Mouse (Mus musculus): ENCODE data around the gene Usp12. TPM values are rescaled to one million over a fixed set of nuclear protein-coding genes. Genes with fewer than 3 reads are reported as not detected.
"Not testable (repeated sequence)": the region's sequence is repeated elsewhere in the genome, so short reads cannot be mapped to it uniquely, and the experiment has no call there.

The Usp12 gene
- total RNA-seq, 2 experiments from 2014 or later: 14.1 to 16.8 TPM

DNA sequence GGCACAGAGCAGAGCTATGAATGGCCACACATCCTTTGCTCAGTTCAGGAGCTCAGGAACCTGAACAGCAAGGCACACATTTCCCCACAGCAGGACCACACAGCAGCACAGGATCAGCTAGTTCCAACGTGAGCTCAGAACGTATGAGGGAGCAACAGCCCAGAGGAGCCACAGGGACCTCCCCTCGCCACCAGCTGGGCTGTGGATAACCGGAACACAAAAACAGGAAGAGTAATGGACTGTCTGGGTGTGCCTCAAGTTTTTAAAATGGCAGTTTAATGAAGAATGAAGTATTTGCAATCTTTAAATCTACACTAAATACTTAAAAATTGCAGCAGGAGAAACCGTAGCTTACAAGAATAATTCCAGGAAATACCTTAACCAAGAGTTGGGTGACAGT is 44.9 kb downstream of the Usp12 start:
- DNase-seq: no peak

DNA sequence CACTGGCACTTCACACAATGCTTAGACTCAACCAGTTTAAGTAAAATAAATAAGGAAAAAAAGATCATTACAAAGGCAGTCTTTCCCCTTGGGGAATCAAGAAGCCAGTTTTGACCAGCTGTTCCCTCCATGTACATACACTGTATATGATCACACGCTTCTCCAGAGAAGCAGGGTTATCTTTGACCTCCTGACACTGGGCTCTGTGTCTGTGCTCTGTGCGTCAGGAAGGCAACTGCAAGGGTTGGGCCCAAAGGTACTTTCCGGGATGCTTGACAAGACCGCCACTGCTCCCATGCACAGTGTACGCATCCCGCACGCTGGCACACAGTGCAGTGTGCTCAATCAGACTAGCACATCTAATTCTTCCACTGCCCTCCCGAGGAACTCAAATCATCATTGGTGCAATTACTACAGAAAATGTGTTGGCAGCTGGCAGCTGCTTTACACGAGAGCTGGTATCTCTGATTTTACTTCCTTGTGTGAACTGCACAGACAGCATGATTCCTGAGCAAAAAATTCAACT is 57.8 kb downstream of the Usp12 start:
- DNase-seq: no peak

DNA sequence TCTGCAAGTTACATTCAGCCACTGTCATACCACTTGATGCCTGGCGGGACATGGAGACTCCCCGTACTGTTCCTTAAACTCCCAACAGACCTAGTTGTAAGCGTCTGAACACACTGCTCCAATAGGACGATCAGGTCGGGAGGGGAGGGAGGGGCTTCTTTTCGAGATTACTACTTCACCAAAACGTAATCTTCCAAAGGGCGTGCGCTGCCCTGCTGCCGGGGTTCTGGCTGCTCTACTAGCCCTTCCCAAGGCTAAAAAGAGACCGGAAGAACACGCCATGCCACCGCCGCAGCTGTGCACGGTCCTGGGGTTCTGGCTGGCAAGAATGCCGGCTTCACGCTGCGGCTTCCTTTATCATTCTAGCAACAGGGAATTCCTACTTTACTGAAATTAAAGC is 58.5 kb downstream of the Usp12 start:
- no peak for DNase-seq

DNA sequence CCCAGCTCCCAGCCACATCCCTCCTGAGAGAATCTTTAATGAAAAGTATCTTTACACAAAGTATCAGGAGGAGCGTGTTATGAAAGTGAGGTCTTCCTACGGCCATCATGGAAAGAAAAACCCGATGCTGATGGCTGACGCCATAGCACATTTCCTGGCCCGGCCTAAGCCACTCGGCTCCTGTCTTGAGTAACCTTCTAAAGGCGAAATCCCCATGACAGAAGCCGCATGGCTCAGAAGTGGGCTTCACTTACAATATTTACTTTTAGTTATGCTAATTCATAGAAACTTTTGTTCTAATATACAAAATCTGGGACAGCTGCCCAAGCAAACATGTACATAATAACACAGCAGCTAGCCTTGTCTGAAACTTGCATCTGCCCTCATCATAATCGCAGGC is 59.8 kb downstream of the Usp12 start:
- not testable (repeated sequence) for DNase-seq

DNA sequence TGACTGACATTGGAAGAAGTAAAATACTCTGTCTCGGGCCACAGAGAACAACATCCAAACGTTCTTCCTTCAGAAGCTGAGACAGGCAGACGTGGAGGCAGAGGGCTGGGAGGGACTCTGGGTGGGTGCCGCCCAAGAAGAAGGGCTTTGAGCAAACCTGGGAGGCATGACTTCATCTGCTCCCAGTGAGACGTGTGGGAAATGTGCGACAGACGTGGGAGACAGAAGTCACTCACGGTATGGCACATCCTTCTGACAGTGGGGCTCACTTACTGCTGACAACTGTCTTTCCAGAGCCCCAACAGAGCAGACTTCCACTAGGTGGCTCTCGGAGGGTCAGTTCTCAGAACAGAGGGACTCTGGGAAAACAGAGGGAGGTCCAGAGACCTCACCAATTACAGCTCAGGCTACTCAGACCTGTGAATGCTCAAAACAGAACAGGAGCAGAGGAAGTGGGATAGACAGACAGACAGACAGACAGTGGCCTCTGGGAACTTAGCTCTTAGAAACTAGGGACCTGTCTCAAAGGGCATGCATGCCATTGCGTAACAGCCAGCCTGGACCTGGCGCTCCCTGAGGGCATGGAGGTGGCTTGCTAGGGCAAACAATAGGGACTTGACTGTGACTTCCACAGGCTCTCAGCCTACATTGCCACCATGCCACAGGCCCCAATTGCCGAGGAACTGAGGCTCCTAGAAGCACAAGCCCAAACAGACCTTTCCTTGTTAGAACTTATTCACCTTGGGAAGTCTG is 60.7 kb downstream of the Usp12 start:
- no peak for DNase-seq

DNA sequence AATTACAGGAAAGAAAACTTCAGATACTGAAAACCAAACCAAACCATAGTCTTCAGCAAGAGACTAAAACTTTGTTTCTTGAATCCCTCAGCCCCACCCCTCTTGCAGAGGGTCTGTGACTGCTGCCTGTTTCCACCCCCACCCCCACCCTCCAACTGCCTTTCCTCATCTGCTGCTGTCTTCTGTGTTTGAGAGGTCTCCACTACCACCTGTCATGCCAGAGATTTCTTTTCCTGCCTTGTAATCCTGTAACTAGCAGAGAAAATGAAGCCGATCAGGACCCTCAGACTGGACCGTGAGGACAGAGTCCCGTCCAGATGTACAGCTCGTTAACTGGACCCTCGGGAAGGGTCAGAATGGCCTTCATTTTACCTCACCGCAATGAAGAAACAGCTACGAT is 61.4 kb downstream of the Usp12 start:
- no peak for DNase-seq

DNA sequence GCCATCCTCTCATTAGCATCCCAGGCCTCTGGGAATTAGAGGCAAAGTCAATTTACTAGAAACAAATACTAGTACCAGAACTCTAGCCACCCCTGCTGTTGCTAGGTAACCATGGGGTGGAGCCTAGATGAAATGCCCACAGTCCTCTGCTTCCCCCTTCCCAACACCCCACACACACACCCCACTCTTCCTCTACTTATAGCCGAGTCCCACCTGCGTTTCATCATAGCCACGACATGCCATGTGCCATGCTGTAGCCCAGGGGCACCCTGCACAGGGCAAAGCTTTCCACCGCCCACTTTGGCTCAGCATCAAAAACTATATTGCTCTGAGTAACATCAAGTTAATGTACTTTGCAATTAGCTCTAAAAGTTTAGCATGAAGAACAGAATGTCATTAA is 67.8 kb downstream of the Usp12 start:
- DNase-seq: no peak

DNA sequence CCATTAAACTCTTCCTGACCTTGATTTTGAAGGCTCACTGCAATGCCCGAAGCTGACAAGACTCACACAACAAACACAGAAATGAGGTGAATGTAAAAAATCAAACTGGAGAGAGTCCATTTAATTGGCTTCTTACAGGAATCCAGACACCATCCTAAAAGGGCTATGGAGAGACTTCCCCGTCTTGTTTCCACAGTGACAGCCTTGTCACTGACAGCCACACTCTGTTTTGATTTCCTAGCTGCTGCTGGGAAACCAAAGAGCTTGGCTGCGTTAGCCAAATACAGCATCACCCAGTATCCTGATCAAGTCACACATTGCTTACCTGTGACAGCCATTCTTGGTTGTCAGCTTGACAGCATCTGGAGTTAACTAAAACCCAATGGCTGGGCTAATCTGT is 69.8 kb downstream of the Usp12 start:
- no peak for DNase-seq

DNA sequence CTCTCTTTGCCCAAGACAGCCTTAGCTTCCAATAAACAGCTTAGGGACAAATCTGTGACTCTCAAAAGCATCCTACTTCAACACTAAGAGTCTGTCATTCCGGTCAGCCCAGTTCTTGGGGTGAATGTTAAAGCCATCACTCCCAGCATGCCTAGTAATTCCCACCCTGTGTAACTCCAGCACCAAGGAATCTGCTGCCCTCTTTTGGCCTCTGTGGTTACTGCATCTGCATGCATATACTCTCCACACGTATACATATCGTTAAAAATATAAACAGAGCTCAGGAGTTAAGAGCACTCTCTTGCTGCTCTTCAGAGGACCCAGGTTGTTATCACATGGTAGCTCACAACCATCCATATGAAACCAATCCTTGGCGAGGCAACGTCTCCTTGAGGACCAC is 71.4 kb downstream of the Usp12 start:
- no peak for DNase-seq

DNA sequence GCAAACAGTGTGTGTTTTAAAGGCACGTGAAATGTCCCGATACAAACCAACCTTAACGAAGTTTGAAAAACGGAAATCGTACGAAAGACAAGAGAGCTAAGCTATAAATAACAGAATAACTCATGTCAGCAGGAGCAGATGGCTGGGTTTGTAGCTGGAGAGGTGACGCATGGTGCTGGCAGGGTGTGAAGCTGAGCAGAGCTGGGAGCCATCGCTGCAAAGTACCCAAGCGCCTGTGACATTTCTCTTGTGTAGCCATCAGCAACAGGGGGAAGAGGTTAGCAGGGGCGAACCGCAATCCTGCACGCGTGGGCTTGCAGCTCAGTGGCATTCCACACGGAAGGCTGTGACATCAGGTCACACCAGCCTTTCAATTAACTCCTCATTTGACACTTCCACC is 72.6 kb downstream of the Usp12 start:
- no peak for DNase-seq

DNA sequence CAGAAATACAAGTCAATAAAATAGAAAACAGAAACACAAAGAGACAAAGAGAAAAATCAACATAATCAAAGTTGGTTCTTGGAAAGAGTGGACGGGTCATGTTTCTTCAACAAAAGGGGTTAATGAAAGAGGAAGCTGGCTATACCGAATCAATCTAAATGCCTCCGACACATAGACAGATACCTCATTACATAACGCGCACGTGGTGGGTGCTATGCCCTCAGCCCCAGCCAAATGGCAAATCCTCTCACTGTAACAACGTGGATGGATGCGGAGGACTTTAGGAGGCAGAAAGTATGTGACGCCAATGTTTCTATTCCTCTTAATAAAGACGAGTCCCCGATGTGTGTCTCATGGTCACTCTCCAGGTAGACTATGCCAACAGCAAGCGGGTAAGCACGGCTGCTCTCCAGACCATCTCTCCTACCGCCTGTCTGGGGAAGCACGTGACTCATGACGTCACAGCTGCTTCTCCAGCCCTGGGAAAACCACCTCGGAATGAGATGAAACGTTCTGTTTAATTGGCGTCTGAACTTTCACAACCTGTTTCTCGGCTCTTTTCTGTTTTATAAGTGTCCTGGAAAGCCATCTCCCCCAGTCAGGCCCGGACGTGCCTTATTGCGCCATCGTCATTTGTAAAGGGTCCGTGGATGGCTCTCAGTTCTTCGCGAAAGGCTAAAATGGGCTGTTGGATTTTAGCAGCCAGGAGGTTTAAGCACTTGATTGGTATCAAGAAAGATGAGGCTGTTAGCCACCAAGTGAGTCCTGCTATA is 75.0 kb downstream of the Usp12 start:
- no peak for DNase-seq

DNA sequence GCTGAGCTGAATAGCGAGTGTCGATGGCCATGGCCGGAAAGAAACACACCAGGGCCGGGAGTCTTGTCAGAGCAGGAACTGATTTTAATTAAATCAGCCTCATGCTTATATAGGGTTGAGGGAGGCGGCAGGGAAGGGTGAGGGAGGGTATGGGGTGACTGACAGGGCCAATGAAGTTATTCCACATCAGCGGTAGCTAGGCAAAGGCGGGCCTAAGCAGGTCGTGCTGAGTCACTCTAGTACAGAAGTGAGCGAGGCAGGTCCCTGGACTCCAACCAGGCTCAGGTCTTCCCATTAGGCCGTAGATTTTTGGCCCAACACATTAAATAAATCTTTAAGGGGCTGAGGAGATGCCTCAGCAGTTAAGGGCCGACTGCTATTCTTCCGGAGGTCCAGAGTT is 81.0 kb downstream of the Usp12 start:
- no peak for DNase-seq

DNA sequence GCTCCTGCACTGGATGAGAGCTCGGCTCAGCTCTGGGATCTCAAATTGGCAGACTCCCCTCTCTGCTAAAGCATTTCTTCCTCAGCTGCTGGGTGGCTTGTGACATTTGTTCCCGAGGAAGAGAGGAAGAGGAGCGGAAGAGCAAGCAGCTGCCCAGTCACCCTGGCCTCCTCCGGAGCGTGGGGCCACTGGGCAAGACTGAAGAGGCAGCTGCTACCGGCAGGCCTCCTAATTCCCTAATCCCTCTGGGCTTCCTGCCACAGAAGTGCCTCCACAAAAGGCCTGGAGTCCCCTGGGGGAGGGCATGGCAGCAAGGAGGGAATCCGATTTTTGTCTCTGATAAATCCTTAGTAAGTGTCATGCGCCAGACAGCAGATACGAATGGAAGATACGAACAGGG is 81.7 kb downstream of the Usp12 start:
- peak; percentile 48 for DNase-seq

DNA sequence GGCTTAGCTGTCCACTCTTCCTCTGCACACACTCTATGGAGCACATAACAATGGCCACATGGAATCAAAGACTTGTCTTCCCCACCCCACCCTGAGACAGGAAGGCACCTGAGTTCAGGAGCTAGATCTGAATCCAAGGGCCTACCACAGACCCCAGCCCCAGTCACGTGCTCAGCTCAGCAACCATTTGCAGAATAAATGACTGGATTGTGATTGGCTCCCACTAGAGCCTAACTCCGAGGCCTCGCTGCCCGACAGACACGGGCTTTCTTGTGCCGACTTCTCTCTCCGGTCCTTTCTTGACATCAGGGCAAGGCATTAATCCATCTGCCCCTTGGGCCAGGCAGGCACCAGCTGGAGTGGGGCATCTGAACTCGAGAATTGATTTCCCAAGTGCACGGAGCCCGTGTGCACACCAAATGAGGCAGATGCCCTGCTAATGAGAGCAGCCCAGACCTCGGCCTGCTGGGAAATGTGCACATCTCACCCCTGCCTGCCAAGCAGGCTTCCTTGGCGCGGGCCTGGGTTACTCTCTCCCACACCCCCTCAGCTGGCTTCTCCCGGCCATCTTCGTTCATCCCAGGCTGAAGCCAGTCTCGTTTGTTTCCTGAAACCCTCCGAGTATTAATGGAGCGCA is 82.4 kb downstream of the Usp12 start:
- no peak for DNase-seq

DNA sequence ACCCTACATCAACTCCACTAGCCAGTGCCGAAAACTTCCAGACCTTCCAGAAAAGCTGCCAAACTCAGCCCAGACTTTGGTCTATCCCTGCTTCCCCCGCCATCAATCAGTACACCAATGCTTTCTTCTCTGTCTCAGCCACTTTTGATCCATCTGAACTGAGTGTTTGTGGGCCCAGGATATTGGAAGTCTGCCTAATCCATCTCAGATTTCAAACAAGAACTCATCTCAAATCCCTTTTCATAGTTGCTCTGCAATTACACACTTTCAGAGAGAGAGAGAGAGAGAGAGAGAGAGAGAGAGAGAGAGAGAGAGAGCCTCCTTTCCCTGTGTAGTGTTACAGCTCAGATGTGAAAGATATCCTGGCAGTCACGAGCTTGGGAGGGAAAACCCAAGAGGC is 85.4 kb downstream of the Usp12 start:
- DNase-seq: no peak

DNA sequence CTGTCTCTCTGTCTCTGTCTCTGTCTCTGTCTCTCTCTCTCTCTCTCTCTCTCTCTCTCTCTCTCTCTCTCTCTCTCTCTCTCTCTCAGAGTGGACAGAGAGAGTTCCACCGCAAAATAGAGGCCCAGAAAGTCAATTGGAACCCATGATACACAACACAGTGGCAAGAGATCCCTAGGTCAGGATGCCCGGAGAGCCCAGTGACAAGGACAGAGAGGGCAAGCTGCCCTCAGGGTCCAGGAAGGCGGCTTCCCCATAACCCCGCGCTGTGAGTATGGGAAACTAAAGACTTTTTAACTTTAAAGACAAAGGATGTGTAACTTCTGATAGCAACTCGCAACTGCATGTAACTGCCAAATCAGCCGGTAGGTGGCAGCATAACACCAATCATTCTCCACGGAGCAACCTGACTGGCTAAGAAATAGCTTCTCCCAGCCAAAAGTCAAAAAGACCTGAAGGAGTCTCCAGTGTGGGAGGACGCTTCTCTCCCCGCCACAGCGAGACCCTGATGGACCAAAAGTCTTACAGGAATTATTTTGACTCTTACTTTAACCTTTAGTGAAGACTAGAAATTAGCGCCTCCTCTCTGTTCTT is 88.9 kb downstream of the Usp12 start:
- peak; percentile 36 for DNase-seq

DNA sequence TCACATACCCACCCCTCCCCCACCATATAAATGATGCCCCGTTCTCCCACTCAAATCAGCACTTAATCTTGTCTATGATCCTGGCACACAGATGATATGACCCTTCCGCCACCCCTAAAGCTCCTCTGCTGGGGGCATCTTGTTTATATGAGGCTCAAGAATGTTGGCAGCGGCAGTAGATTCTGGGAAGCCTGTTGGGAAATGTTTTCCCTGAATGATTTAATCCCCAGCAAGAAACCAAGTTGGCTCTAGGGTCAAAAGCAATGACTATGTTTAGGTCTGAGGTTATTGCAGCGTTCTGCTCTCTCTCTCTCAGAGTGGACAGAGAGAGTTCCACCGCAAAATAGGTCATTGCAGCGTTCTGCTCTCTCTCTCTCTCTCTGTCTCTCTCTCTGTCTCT is 89.4 kb downstream of the Usp12 start:
- no peak for DNase-seq

DNA sequence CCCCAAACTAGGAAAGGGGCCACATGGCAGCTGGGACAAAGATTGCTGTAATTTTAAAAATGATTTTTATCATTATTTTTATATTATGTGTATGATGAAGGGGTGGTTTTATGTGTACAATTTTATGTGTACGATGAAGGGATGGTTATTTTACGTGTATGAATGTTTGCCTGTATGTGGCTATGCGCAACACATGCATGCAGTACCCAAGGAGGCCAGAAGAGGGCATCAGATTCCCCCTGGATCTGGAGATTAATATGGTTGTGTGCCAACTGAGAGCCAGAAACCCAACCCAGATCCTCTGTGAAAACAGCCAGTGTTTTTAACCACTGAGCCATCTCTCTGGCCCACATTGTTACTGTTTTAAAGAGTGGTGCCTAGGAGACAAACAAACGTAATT is 90.6 kb downstream of the Usp12 start:
- DNase-seq: no peak

DNA sequence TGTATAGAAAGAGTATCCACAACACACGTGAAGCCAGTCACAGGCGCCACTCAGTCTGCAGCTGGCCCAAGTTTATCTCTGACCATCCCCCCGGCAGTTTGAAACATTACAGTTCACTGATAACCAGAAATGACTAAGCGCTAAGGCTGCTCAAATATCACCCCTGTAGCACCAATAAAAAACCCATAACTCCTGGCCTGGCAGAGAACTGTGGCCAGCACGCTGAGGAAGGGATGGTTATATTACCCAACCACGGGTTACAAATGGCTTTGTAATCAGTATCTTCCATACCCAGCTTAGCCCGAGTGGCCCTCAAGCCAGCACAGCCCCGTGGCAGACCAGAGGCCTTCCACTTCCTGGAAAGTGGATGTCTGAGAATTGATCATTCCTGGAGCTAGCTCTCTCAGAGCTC is 91.1 kb downstream of the Usp12 start:
- DNase-seq: no peak

DNA sequence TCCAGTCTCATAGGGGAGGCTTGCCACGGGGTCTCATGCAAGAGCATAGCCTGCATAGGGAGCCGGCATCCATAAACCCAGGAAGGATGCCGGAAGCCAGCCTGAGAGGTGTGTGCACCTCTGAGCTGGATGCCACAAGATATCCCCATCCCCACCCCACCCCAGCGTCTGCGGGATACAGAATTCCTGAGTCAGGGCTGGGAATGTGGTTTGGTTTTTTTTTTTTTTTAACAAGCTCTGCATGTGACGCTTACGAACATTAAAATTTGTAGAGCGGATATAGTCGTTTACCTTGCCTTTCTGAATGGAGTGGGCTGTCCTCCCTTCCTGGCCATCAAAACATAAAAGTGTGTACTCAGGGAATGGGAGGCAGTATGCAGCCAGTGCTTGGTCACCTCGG is 94.7 kb downstream of the Usp12 start:
- DNase-seq: no peak

DNA sequence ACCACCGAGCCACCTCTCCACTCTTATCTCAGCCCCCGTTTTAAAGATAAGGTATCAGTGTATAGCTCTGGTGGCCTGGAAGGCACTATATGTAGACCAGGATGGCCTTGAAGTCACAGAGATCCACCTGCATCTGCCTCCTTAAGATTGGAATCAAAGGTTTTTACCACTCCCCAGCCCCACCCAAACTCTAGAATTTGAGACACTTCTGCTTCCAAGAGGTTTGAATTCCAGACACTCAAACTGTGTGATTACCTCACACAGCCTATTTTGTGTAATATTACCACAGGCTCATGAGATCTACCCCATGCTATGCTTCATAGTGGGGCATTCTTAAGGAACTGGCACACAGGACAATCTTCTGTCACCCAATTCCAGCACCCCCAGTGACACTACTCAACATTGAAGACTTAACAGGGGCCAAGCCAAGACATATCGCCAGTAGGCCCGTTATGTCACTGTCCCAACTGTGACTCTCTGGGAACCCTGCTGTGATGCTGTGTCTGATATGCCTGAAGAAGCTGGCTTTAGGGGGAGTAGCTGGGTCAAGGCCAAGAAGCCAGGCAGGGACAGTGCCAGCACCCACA is 95.3 kb downstream of the Usp12 start:
- no peak for DNase-seq

DNA sequence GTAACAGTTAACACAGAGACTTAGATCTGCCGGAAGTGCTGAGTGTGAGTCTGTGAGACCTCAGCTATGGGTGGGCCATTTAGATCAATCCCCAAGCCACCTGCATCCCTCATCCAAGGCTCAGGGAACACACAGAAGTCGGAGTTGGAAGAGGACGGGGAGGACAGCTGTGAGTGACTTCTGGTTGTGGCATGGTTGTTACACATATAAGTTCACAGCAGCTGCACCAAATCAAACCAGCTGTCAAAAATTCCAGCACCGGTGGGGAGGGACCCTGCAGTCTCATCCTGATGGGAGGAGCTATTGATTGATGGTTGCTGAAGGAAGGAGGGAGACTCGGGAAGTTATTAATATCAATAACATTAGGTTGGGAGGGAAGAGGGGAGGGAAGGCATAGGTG is 99.3 kb downstream of the Usp12 start:
- DNase-seq: no peak

All from gastrocnemius, postnatal 25 days (tissue).